Mouse (Mus musculus): Measurements from ENCODE around the gene Gab2.

The Gab2 gene

GRCm38 (mm10) chr7:97081242-97081958 lies at the start of gene Gab2:
TSS of gene Gab2 (plus strand) at chr7:97081586.
- peak; percentile 77 for DNase-seq (ENCODE audit: low spot score)

GRCm38 (mm10) chr7:97032412-97032811 lies 49.0 kb upstream of the Gab2 start:
- DNase-seq (ENCODE audit: low spot score) = no peak

- DNase-seq (ENCODE audit: low spot score) = no peak
Measured at GRCm38 (mm10) chr7:97039641-97040040, 41.7 kb upstream of the Gab2 start.

- no peak for DNase-seq (ENCODE audit: low spot score)
Measured at GRCm38 (mm10) chr7:97041868-97042449, 39.4 kb upstream of the Gab2 start.

- no peak for DNase-seq (ENCODE audit: low spot score)
Measured at GRCm38 (mm10) chr7:97042981-97043380, 38.4 kb upstream of the Gab2 start.

GRCm38 (mm10) chr7:97060966-97061365 lies 20.4 kb upstream of the Gab2 start:
- no peak for DNase-seq (ENCODE audit: low spot score)

- DNase-seq (ENCODE audit: low spot score) = no peak
Measured at GRCm38 (mm10) chr7:97071512-97071911, 9.9 kb upstream of the Gab2 start.

GRCm38 (mm10) chr7:97072061-97072460 lies 9.3 kb upstream of the Gab2 start:
- DNase-seq (ENCODE audit: low spot score) = no peak

- DNase-seq (ENCODE audit: low spot score) = peak; percentile 40
Measured at GRCm38 (mm10) chr7:97074974-97075373, 6.4 kb upstream of the Gab2 start.

- DNase-seq (ENCODE audit: low spot score) = peak; percentile 39
Measured at GRCm38 (mm10) chr7:97076977-97077376, 4.4 kb upstream of the Gab2 start.

- DNase-seq (ENCODE audit: low spot score) = no peak
Measured at GRCm38 (mm10) chr7:97078685-97079084, 2.7 kb upstream of the Gab2 start.

GRCm38 (mm10) chr7:97079145-97079544 lies 2.2 kb upstream of the Gab2 start:
- peak; percentile 59 for DNase-seq (ENCODE audit: low spot score)

GRCm38 (mm10) chr7:97079651-97080365 lies 1.6 kb upstream of the Gab2 start:
- DNase-seq (ENCODE audit: low spot score) = peak; percentile 58

GRCm38 (mm10) chr7:97080621-97081241 lies 655 bp upstream of the Gab2 start:
- peak; percentile 40 for DNase-seq (ENCODE audit: low spot score)

- DNase-seq (ENCODE audit: low spot score) = no peak
Measured at GRCm38 (mm10) chr7:97081959-97082218, 503 bp downstream of the Gab2 start.

GRCm38 (mm10) chr7:97082219-97083101 lies 1.1 kb downstream of the Gab2 start:
- DNase-seq (ENCODE audit: low spot score) = peak; percentile 63

- DNase-seq (ENCODE audit: low spot score) = no peak
Measured at GRCm38 (mm10) chr7:97083579-97083978, 2.2 kb downstream of the Gab2 start.

- DNase-seq (ENCODE audit: low spot score) = peak; percentile 67
Measured at GRCm38 (mm10) chr7:97084181-97084580, 2.8 kb downstream of the Gab2 start.

- peak; percentile 64 for DNase-seq (ENCODE audit: low spot score)
Measured at GRCm38 (mm10) chr7:97085291-97085690, 3.9 kb downstream of the Gab2 start.

GRCm38 (mm10) chr7:97094241-97094640 lies 12.9 kb downstream of the Gab2 start:
- no peak for DNase-seq (ENCODE audit: low spot score)

GRCm38 (mm10) chr7:97108119-97108518 lies 26.7 kb downstream of the Gab2 start:
- no peak for DNase-seq (ENCODE audit: low spot score)

GRCm38 (mm10) chr7:97128949-97129348 lies 47.6 kb downstream of the Gab2 start:
- no peak for DNase-seq (ENCODE audit: low spot score)

Data from adipocyte (in vitro differentiated cells).